Mouse (Mus musculus): ENCODE results near the gene Fktn.

DNA sequence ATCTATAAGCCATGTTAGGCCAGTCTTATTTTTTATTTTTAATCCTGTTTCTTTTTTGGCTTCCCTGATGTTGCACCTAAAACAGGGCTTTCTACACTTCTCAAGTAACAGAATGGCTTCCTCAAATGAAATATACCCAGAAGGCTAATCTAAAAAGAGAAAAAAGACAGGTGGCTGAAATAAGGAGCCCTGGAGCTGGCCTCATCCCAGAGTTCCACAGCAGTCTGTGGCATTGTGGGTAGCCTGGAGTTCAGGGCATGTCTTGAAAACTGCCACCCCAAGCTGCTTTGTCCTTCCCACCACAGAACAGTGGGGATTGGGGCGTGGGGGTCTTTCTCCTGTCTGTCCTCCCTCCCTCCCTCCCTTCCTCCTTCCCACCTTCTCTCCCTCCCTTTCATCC, 22.4 kb upstream of the Fktn start:
- TF ChIP-seq CTCF (IDR thresholded peaks at IDR 0.05; ENCODE audit: borderline replicate concordance, insufficient read depth, low read depth, low read length) (no peak), POLR2A (IDR thresholded peaks at IDR 0.05; ENCODE audit: borderline replicate concordance, insufficient read depth, low read length) (no peak)

All from cerebellum, adult 2 months (tissue).